Mouse (Mus musculus): ENCODE results near the gene Dhx15.

- no peak for TF ChIP-seq CTCF (IDR thresholded peaks at IDR 0.05; ENCODE audit: low read depth, low read length)
- no peak for TF ChIP-seq POLR2A (IDR thresholded peaks at IDR 0.05; ENCODE audit: extremely low read depth, insufficient read depth, low read length)
These were observed 13.0 kb downstream of the Dhx15 start for GRCm38 (mm10) chr5:52177326-52177725.
